Mouse (Mus musculus) embryonic facial prominence, embryonic 14.5 days (tissue): Measurements from ENCODE around the gene Icam2. TPM values are rescaled to one million over a fixed set of nuclear protein-coding genes. Genes with fewer than 3 reads are reported as not detected.

Experiments used
- ATAC-seq: fragments of 200-750 bp; cut with Nextera tagmentation; 2 replicates; pipeline ENCODE4 v1.8.0; 2017; ENCODE audit warnings: low read depth, moderate number of reproducible peaks, moderate TSS enrichment
- DNase-seq: peaks from one replicate; pipeline ENCODE4 v3.0.0-alpha.2; 2015; ENCODE audit warnings: low spot score
- H3K27ac ChIP-seq: fragments of 300-500 bp; sonication (generic); replicated peaks from 2 replicates; pipeline ENCODE4 v1.5.1; 2014; ENCODE audit warnings: low read depth, mild to moderate bottlenecking, low read length, moderate library complexity
- H3K27me3 ChIP-seq: fragments of 300-500 bp; sonication (generic); replicated peaks from 2 replicates; pipeline ENCODE4 v1.6.1; 2014; ENCODE audit warnings: low read length; ENCODE audit not compliant: control insufficient read depth, insufficient read depth
- H3K36me3 ChIP-seq: fragments of 300-500 bp; sonication (generic); 2 replicates; pipeline ENCODE4 v1.6.1; 2014; ENCODE audit warnings: low read length, mixed read lengths; ENCODE audit not compliant: control insufficient read depth, insufficient read depth
- H3K4me1 ChIP-seq: fragments of 300-500 bp; sonication (generic); 2 replicates; pipeline ENCODE4 v1.6.1; 2014; ENCODE audit warnings: antibody characterized with exemption, low read length; ENCODE audit not compliant: control insufficient read depth, insufficient read depth
- H3K4me2 ChIP-seq: fragments of 300-500 bp; sonication (generic); 2 replicates; pipeline ENCODE4 v1.6.1; 2014; ENCODE audit warnings: low read depth, mild to moderate bottlenecking, low read length, moderate library complexity, mixed read lengths
- H3K4me3 ChIP-seq: fragments of 300-500 bp; sonication (generic); 2 replicates; pipeline ENCODE4 v1.5.1; 2014; ENCODE audit warnings: low read depth, mild to moderate bottlenecking, low read length
- H3K9ac ChIP-seq: fragments of 300-500 bp; sonication (generic); 2 replicates; pipeline ENCODE4 v1.6.1; 2014; ENCODE audit warnings: low read depth, mild to moderate bottlenecking, low read length, moderate library complexity, mixed read lengths
- H3K9me3 ChIP-seq: fragments of 300-500 bp; sonication (generic); 2 replicates; pipeline ENCODE4 v1.6.1; 2016; ENCODE audit warnings: low read length; ENCODE audit not compliant: control insufficient read depth
- WGBS: fragments of 180-500 bp; shearing (Covaris S2); extraction: QIAGEN DNeasy Blood & Tissue Kit; methylation state at CpG from one replicate; pipeline ENCODE4 v1.1.7; 2014; 5-methylcytosine and 5-hydroxymethylcytosine counted together
- polyA plus RNA-seq: library from polyadenylated mRNA; unstranded; fragments of >200 nt; fragmentation: Nextera tagmentation; extraction: Ambion mirVana; gene quantifications from 2 replicates; pipeline ENCODE4 v1.2.1, GENCODE M21; 2014

The Icam2 gene
- 42.2 and 44.3 TPM in 2 replicates for polyA plus RNA-seq

DNA sequence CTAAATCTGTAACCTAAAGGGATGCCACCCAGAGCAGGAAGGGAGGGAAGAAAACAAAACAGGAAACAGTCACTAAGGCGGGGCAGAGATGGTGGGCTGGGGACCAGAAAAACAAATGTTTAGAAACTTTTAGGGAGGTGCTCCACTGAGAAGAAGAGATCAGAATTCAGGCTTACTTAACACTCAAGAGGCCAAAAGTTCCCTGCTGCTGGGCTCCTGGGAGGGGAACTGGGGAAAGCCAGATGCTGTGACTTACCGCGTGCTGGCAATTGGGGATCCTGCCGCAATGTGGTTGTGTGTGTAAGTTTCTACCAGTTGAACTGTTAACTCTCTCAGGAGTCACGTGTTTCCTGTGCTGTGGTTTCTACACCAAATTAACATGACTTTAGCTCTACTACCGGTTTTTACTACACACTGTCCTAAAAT, at the start of gene Icam2:
Icam2 (minus strand) TSS at position 285 of the 426 bp plus-strand sequence.
- Histone ChIP-seq H3K9ac (no peak within 1 kb of the TSS), H3K4me1 (peaks cover 10% of the 10 kb centered on the region; the same call in 1 of the 2 replicates), H3K27me3 (no peaks in the 10 kb centered on the region), H3K4me2 (no peak within 1 kb of the TSS), H3K9me3 (no peaks in the 10 kb centered on the region), H3K27ac (no peak within 1 kb of the TSS), H3K36me3 (no peaks in the 10 kb centered on the region), H3K4me3 (no peak within 1 kb of the TSS)
- 72% methylated on average over 6 of the region's 6 CpGs for WGBS
- ATAC-seq (no peak), DNase-seq (no peak)

- H3K4me1 ChIP-seq, result no peaks in the 10 kb centered on the region
- no peak overlapping the region for H3K4me3 ChIP-seq
- no peaks in the 10 kb centered on the region for H3K9me3 ChIP-seq
- H3K4me2 ChIP-seq, result no peak overlapping the region
- H3K36me3 ChIP-seq, result 0 out of 2 replicates have a peak, but pooled peaks cover 4% of the 10 kb centered on the region
- no peak overlapping the region for H3K27ac ChIP-seq
- ATAC-seq (no peak), DNase-seq (no peak)
- WGBS, result 77% methylated on average over 2 of the region's 2 CpGs
- H3K27me3 ChIP-seq, result no peaks in the 10 kb centered on the region
- no peak overlapping the region for H3K9ac ChIP-seq
Measured at GRCm38 (mm10) chr11:106437543-106437942, 49.7 kb upstream of the Icam2 start.

GRCm38 (mm10) chr11:106437039-106437438, 49.2 kb upstream of the Icam2 start:
- no peak overlapping the region for H3K9ac ChIP-seq
- no peak overlapping the region for H3K27ac ChIP-seq
- no peaks in the 10 kb centered on the region for H3K27me3 ChIP-seq
- H3K4me3 ChIP-seq, result no peak overlapping the region
- no peaks in the 10 kb centered on the region for H3K4me1 ChIP-seq
- DNase-seq, result no peak
- ATAC-seq, result no peak
- WGBS, result 87% methylated on average over 5 of the region's 5 CpGs
- 0 out of 2 replicates have a peak, but pooled peaks cover 4% of the 10 kb centered on the region for H3K36me3 ChIP-seq
- no peaks in the 10 kb centered on the region for H3K9me3 ChIP-seq
- no peak overlapping the region for H3K4me2 ChIP-seq

DNA sequence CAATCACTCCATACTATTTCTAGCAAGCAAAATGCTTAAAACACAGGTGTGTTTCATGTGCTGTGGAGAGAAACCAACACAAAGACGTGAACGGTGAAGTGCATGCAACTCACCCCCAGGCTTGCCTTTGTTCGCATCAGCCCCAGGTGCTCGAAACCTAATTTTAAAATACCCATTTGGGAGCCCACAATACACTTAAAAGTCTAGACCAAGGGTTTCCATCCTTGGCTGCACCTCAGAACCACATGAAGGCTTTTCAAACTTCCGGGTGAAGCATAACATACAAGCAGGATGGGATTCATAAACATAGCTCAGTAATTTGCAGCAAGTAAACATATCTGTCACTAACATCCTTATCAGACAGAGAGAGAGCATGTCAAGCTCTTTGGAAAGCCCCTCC, 42.5 kb upstream of the Icam2 start:
- no peaks in the 10 kb centered on the region for H3K27me3 ChIP-seq
- no peaks in the 10 kb centered on the region for H3K4me1 ChIP-seq
- H3K9me3 ChIP-seq, result no peaks in the 10 kb centered on the region
- no peak overlapping the region for H3K9ac ChIP-seq
- H3K36me3 ChIP-seq, result 0 out of 2 replicates have a peak, but pooled peaks cover 10% of the 10 kb centered on the region
- no peak overlapping the region for H3K27ac ChIP-seq
- WGBS, result 92% methylated on average over 5 of the region's 5 CpGs
- no peak overlapping the region for H3K4me2 ChIP-seq
- no peak overlapping the region for H3K4me3 ChIP-seq
- DNase-seq (no peak), ATAC-seq (no peak)

DNA sequence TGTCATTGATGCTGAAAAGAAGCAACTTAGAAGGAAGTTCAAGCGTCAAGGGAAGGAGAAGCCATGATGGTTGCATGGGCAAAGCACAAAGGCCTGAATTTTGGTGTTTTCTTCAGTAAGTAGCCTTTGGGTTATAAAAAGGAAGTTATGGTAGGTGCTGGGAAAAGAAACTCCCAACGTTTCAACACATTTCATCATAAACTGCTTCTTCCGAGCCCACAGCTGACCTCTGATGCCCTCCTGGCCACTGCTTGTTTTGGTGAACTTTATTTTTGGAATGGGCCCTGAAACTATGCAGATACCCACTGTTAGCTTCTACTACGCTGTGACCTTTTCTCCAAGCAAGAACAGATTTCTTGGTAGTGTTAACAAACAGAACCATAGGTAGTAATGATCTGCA, 41.8 kb upstream of the Icam2 start:
- no peak for DNase-seq
- 80% methylated on average over 4 of the region's 4 CpGs for WGBS
- ATAC-seq, result no peak
- H3K27me3 ChIP-seq, result no peaks in the 10 kb centered on the region
- no peak overlapping the region for H3K4me3 ChIP-seq
- H3K36me3 ChIP-seq, result 0 out of 2 replicates have a peak, but pooled peaks cover 13% of the 10 kb centered on the region
- no peak overlapping the region for H3K27ac ChIP-seq
- H3K9ac ChIP-seq, result no peak overlapping the region
- H3K4me2 ChIP-seq, result no peak overlapping the region
- H3K4me1 ChIP-seq, result no peaks in the 10 kb centered on the region
- no peaks in the 10 kb centered on the region for H3K9me3 ChIP-seq

- peak; percentile 63; the same call in 1 of the 2 replicates for ATAC-seq
- DNase-seq, result no peak
- H3K4me1 ChIP-seq, result no peaks in the 10 kb centered on the region
- 0 out of 2 replicates have a peak, but pooled peaks cover 9% of the 10 kb centered on the region for H3K36me3 ChIP-seq
- no peak overlapping the region for H3K4me3 ChIP-seq
- H3K9me3 ChIP-seq, result no peaks in the 10 kb centered on the region
- no peak overlapping the region for H3K27ac ChIP-seq
- no peak overlapping the region for H3K4me2 ChIP-seq
- H3K27me3 ChIP-seq, result no peaks in the 10 kb centered on the region
- 64% methylated on average over 2 of the region's 2 CpGs for WGBS
- H3K9ac ChIP-seq, result no peak overlapping the region
Measured at GRCm38 (mm10) chr11:106428556-106428955, 40.7 kb upstream of the Icam2 start.

DNA sequence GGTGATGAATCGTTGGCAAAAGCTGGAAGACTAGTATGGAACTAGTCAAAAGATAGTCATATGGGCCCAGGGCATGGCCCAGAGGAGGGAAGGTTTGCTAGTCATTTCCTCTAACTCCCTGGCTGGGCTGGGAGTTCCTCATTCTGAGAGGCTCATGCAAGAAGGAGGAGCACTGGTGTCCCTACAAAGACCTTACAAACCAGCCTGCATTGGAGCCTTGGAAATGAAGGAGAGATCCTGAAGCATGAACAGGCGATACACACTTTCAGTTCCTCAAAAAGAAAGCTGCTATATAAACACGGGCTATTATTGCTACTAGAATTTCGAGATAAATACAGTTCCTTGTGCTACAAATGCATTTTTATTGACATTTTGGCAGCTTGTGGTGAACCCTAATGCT, 40.2 kb upstream of the Icam2 start:
- Histone ChIP-seq H3K4me1 (no peaks in the 10 kb centered on the region), H3K27ac (no peak overlapping the region), H3K4me3 (no peak overlapping the region), H3K36me3 (peaks cover 12% of the 10 kb centered on the region; the same call in 1 of the 2 replicates), H3K9ac (no peak overlapping the region), H3K4me2 (no peak overlapping the region), H3K9me3 (no peaks in the 10 kb centered on the region), H3K27me3 (no peaks in the 10 kb centered on the region)
- DNase-seq (peak; percentile 35), ATAC-seq (no peak)
- WGBS, result 82% methylated on average over 4 of the region's 4 CpGs

DNA sequence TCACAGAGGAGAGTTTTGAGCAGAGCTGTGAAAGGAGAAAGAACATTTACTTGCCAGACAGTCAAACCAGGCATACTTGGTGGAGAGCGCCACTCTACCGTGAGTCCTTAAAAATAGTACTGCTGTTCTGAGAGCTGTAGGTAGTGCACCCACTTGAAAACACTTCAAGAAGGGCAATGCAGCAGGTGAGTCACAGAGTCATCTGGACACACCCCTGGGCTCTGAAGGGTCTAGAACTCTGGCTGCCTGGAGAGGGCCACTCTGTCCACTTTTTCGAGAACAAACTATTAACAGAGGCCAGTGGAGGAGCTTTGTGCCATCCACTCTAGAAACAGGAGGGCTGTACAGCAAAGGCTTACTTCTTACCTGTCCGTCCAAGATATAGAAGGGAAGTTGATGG, 38.6 kb upstream of the Icam2 start:
- Histone ChIP-seq H3K4me1 (no peaks in the 10 kb centered on the region), H3K9ac (no peak overlapping the region), H3K9me3 (no peaks in the 10 kb centered on the region), H3K4me3 (no peak overlapping the region), H3K36me3 (peaks cover 22% of the 10 kb centered on the region; the same call in 1 of the 2 replicates), H3K4me2 (no peak overlapping the region), H3K27me3 (no peaks in the 10 kb centered on the region), H3K27ac (no peak overlapping the region)
- no peak for ATAC-seq
- no peak for DNase-seq
- 91% methylated on average over 4 of the region's 4 CpGs for WGBS

DNA sequence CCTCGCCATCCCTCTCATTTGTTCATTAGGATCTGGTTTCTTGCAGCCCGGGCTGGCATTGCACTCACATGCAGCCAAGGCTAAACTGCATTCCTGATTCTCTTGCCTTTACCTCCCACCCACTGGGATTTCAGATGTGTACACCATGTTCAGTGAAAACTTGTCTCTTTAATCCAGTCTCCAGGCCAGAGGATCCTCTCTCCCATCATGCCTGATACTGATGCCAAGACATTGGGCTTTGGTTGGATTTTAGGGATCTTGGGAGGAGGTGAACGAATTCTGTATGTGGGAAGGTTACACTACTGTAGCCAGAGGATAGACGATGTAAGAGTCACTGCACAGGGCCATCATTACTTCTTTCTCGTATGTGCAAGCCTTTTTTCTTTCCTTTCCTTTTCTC, 37.3 kb upstream of the Icam2 start:
- 85% methylated on average over 5 of the region's 5 CpGs for WGBS
- Histone ChIP-seq H3K4me1 (no peaks in the 10 kb centered on the region), H3K9ac (no peak overlapping the region), H3K9me3 (no peaks in the 10 kb centered on the region), H3K4me2 (no peak overlapping the region), H3K36me3 (peaks cover 22% of the 10 kb centered on the region; the same call in 1 of the 2 replicates), H3K27me3 (no peaks in the 10 kb centered on the region), H3K4me3 (no peak overlapping the region), H3K27ac (no peak overlapping the region)
- no peak for ATAC-seq
- no peak for DNase-seq
